Mouse (Mus musculus): Measurements from ENCODE around the gene Magi1.

DNA sequence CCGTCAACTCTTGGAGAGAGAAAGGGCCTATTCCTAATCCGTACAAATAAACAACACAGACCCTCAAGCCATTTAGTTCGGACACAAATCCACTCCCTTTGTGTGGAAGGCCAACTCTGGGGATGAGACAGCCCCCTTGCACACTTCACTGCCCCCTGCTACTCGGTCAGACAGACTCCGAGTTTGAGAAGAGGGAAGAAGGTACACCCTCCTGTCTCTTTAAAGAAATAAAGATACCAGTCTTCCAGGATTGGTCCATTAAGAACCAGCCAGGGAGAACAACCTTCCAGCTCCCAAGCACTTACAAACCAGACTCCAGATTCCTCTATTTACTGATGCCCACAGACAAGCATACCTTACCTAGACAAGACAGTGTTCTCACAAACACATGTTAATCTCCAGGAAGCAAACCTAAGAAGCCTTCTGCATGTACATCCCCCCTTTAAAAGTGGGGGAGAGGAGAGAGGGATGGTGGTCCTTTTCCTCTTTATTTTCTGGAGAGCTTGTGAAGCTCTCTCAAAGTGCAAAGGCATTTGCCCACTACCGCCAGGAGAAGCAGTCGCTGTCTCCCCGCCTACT, 371.6 kb downstream of the Magi1 start:
- TF ChIP-seq POLR2A (IDR thresholded peaks at IDR 0.05; ENCODE audit: borderline replicate concordance, insufficient read depth, low read length) = no peak
- no peak for TF ChIP-seq CTCF (IDR thresholded peaks at IDR 0.05; ENCODE audit: borderline replicate concordance, insufficient read depth, low read depth, low read length)

All from cerebellum, adult 2 months (tissue).